Mouse (Mus musculus): ENCODE data around the gene Atg7. TPM values are rescaled to one million over a fixed set of nuclear protein-coding genes. Genes with fewer than 3 reads are reported as not detected.

Gene Atg7
- total RNA-seq, 2 experiments from 2014 or later, result 28.9 to 29.1 TPM

DNA sequence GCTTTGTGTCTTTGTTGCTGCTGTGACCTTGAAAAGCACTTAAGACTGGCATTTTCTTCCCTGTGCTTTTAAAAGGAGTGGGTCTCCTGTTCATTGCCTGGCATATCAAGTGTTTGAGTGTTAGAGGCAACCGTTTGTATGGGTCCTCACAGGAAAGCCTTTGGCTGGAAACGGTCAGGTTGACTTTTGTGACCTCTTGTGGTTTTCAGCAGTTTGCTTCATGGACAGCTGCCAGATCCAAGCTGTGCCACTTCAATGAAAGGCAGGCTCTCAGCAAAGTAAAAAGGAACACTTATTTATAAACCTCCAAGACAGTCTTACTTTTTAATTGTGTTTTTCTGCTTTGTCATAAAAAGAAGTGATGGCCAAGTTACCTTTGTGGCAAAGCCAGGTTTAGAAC is 47.8 kb downstream of the Atg7 start:
- no peak overlapping the region for H3K4me3 ChIP-seq
- intact Hi-C loops (cut with DNase I), result loop anchor here (5.0 kb wide), 1 partner anchor 288 kb away; no protein-coding TSS in a partner anchor
- 0 out of 2 replicates have a peak overlapping the region, but pooled peaks have one; percentile 21 for H3K27ac ChIP-seq
- no peak for DNase-seq (ENCODE audit: extremely low spot score in 1 of 2, low spot score in 2 of 2)
- TF ChIP-seq CTCF (IDR thresholded peaks at IDR 0.05), result no peak

GRCm38 (mm10) chr6:114691530-114691929 is 48.6 kb downstream of the Atg7 start:
- H3K4me3 ChIP-seq, result no peak overlapping the region
- DNase-seq (ENCODE audit: extremely low spot score in 1 of 2, low spot score in 2 of 2), result no peak
- no peak for TF ChIP-seq CTCF (IDR thresholded peaks at IDR 0.05)
- intact Hi-C loops (cut with DNase I), result loop anchor here (5.0 kb wide), 1 partner anchor 289 kb away; no protein-coding TSS in a partner anchor
- H3K27ac ChIP-seq, result no peak overlapping the region

GRCm38 (mm10) chr6:114692691-114693090 is 49.8 kb downstream of the Atg7 start:
- Histone ChIP-seq H3K4me3 (no peak overlapping the region), H3K27ac (no peak overlapping the region)
- intact Hi-C loops (cut with DNase I), result loop anchor here (5.0 kb wide), 1 partner anchor 290 kb away; no protein-coding TSS in a partner anchor
- TF ChIP-seq CTCF (IDR thresholded peaks at IDR 0.05), result no peak
- DNase-seq (ENCODE audit: extremely low spot score in 1 of 2, low spot score in 2 of 2), result no peak

GRCm38 (mm10) chr6:114697646-114698490 is 55.0 kb downstream of the Atg7 start:
- Histone ChIP-seq H3K4me3 (no peak overlapping the region), H3K27ac (no peak overlapping the region)
- TF ChIP-seq CTCF (IDR thresholded peaks at IDR 0.05), result peak; percentile 81
- peak; percentile 58 to 79 for DNase-seq (ENCODE audit: extremely low spot score in 1 of 2, low spot score in 2 of 2)
- intact Hi-C loops (cut with DNase I), result loop anchor here (2.0 to 5.0 kb wide), 3 partner anchors 236 to 606 kb away; no protein-coding TSS in a partner anchor

- peak; percentile 23 for TF ChIP-seq CTCF (IDR thresholded peaks at IDR 0.05)
- H3K27ac ChIP-seq, result no peak overlapping the region
- H3K4me3 ChIP-seq, result no peak overlapping the region
- intact Hi-C loops (cut with DNase I), result loop anchor here (2.0 to 5.0 kb wide), 3 partner anchors 236 to 606 kb away; no protein-coding TSS in a partner anchor
- no peak for DNase-seq (ENCODE audit: extremely low spot score in 1 of 2, low spot score in 2 of 2)
Observed at GRCm38 (mm10) chr6:114698578-114698977, 55.7 kb downstream of the Atg7 start.

DNA sequence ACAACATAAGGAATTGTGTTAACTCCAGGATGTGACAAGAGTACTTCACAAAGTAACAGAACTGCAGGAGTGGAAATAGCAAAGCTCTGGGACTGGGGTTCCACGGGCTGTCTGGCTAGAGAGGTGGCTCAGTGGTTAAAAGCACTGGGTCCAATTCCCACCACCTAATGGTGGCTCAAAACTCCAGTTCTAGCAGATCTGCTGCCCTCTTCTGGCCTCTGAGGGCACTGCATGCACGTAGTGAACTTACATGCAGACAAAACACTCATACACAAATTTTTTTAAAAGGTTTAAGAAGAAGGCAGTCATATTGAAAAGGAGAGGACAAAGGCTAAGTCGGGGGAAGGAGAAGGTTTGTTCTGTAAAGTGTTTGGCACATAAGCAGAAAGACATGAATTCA is 57.8 kb downstream of the Atg7 start:
- H3K27ac ChIP-seq, result no peak overlapping the region
- intact Hi-C loops (cut with DNase I), result no loop called here
- no peak for DNase-seq (ENCODE audit: extremely low spot score in 1 of 2, low spot score in 2 of 2)
- H3K4me3 ChIP-seq, result no peak overlapping the region
- TF ChIP-seq CTCF (IDR thresholded peaks at IDR 0.05), result peak; percentile 44

DNA sequence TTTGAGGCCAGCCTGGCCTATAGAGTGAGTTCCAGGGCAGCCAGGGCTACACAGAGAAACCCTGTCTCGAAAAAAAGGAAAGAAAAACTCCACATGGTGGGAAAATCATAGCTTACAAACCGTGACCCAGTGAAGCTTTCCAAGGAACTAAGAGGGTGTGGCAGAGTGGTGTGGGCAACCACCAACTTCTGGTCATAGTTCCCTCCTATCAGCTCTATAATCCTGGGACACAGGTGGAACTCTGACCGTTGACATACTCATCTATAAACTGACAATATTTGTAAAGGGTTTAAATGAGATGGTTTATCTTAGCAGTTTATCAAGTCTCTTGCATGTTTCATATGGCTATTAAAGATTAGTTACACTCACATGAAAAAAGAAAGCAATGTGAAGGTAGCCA is 64.1 kb downstream of the Atg7 start:
- TF ChIP-seq CTCF (IDR thresholded peaks at IDR 0.05), result no peak
- intact Hi-C loops (cut with DNase I), result no loop called here
- H3K4me3 ChIP-seq, result no peak overlapping the region
- no peak for DNase-seq (ENCODE audit: extremely low spot score in 1 of 2, low spot score in 2 of 2)
- no peak overlapping the region for H3K27ac ChIP-seq

GRCm38 (mm10) chr6:114712242-114713050 is 69.5 kb downstream of the Atg7 start:
- no peak for TF ChIP-seq CTCF (IDR thresholded peaks at IDR 0.05)
- peak; percentile 43 to 62 for DNase-seq (ENCODE audit: extremely low spot score in 1 of 2, low spot score in 2 of 2)

DNA sequence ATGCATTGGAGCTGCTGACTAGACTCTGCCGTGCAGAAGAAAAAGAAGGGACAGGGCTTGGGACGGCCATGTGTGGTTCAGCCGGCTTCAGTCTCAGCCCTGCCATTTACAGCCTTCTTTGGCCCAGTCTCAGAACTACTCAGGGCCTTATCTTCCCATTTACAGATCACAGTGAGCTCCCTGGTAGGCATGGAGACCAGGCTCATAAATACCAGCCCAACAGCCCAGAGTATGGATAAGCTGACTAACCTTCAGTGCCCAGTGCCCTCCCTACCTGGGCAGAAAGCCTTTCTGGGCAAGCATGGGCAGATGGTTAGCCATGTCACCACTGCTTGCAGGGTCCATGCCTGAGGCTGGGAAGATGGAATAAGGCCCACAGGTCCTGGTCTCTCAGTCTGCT is 70.6 kb downstream of the Atg7 start:
- no peak for DNase-seq (ENCODE audit: extremely low spot score in 1 of 2, low spot score in 2 of 2)
- intact Hi-C loops (cut with DNase I), result loop anchor here (5.0 kb wide), 1 partner anchor 311 kb away; no protein-coding TSS in a partner anchor
- no peak for TF ChIP-seq CTCF (IDR thresholded peaks at IDR 0.05)
- H3K27ac ChIP-seq, result peak overlapping the region; percentile 83
- H3K4me3 ChIP-seq, result no peak overlapping the region

More at GRCm38 (mm10) chr6:114712242-114713050, 69.5 kb downstream of the Atg7 start:
- Histone ChIP-seq H3K4me3 (no peak overlapping the region), H3K27ac (peak overlapping the region; percentile 83)
- intact Hi-C loops (cut with DNase I), result loop anchor here (1.0 to 5.0 kb wide), 4 partner anchors 163 to 364 kb away; no protein-coding TSS in a partner anchor

DNA sequence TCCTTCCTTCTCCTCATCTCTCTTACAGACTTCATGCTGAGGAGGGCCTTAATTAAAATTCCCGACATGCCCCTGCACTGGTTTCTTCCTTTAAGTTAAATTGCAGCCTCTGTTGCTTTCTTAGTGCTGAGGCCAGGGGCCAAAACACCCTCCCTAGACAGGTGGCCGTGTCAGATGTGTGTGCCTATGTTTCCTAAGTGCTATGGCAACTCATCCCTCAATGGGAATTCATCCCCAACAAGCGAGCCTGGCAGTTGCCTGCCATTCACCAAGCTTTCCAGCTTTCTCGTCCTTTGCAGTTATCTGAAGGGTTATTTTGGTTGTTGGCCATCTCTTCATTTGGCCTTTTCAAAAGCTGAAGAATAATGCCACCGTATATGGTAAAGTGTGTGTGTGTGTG is 71.8 kb downstream of the Atg7 start:
- DNase-seq (ENCODE audit: extremely low spot score in 1 of 2, low spot score in 2 of 2), result no peak
- H3K27ac ChIP-seq, result peak overlapping the region; percentile 7
- intact Hi-C loops (cut with DNase I), result loop anchor here (5.0 kb wide), 1 partner anchor 312 kb away; no protein-coding TSS in a partner anchor
- no peak for TF ChIP-seq CTCF (IDR thresholded peaks at IDR 0.05)
- H3K4me3 ChIP-seq, result no peak overlapping the region

GRCm38 (mm10) chr6:114715289-114716030 is 72.6 kb downstream of the Atg7 start:
- TF ChIP-seq CTCF (IDR thresholded peaks at IDR 0.05), result no peak
- no peak for DNase-seq (ENCODE audit: extremely low spot score in 1 of 2, low spot score in 2 of 2)
- peak overlapping the region; percentile 44; the same call in 1 of the 2 replicates for H3K27ac ChIP-seq
- H3K4me3 ChIP-seq, result no peak overlapping the region
- intact Hi-C loops (cut with DNase I), result no loop called here

Data from left cerebral cortex, adult 2 months (tissue).